Mouse (Mus musculus) small intestine, adult 2 months (tissue): Measurements from ENCODE around the gene Ednrb.

Source experiments
- CTCF ChIP-seq: fragments of 200-500 bp; IDR thresholded peaks from 2 replicates; pipeline ENCODE4 v1.5.1; 2012; ENCODE audit warnings: low read depth, mild to moderate bottlenecking, control low read depth, inconsistent platforms, low read length, moderate library complexity, mixed read lengths; ENCODE audit not compliant: insufficient replicate concordance, insufficient read length; ENCODE audit errors: extremely low read depth
- POLR2A ChIP-seq: fragments of 200-500 bp; IDR thresholded peaks from 2 replicates; pipeline ENCODE4 v1.6.1; 2012; ENCODE audit warnings: low read depth, mild to moderate bottlenecking, control low read depth, inconsistent platforms, low read length, moderate library complexity

GRCm38 (mm10) chr14:103822590-103822989, 21.6 kb downstream of the Ednrb start:
- TF ChIP-seq POLR2A = no peak
- TF ChIP-seq CTCF = no peak
